Mouse (Mus musculus): ENCODE results near the gene Arhgap10.
"Not testable (repeated sequence)": the region's sequence is repeated elsewhere in the genome, so short reads cannot be mapped to it uniquely, and the experiment has no call there.

The Arhgap10 gene

DNA sequence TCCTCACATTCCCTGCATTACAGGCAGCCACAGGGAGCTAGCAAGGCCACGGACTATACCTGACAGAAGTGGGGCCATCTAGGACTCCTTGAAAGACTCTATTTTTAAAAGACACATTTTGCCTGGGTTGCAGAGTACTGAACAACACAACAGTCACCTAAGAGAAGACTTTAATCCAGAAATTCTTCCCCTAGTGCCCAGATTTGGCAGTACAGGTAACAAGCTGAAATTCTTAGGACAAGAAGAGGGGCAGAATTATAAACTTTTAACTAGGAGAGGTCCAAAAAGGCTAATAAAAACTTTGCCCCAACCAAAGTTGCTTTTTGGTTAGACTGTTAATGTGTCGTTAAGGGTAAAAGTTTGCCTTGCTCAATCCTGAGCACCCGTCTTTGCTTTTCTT is 174.4 kb downstream of the Arhgap10 start:
- no peak for DNase-seq (ENCODE audit: low spot score)

GRCm38 (mm10) chr8:77342144-77342543 is 175.6 kb downstream of the Arhgap10 start:
- no peak for DNase-seq (ENCODE audit: low spot score)

DNA sequence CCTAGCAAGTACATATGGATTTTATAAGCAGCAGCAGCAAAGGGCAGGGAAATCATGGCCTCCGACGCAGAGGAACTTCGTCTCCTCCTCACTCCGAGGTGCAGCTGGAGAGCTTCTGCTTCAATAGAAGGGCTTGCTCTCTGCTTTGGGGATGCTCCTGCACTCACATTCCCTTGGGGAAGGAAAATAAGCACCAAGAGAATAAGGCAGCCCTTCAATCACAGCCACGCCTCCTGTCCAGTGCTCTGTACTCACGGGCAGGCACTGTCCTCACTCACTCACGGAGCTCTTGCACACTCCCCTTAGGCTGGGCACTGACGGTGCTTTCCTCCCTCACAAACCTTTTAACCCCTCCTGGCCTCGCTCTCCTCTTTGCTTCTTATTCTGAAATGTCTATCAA is 176.4 kb downstream of the Arhgap10 start:
- DNase-seq (ENCODE audit: low spot score), result no peak

DNA sequence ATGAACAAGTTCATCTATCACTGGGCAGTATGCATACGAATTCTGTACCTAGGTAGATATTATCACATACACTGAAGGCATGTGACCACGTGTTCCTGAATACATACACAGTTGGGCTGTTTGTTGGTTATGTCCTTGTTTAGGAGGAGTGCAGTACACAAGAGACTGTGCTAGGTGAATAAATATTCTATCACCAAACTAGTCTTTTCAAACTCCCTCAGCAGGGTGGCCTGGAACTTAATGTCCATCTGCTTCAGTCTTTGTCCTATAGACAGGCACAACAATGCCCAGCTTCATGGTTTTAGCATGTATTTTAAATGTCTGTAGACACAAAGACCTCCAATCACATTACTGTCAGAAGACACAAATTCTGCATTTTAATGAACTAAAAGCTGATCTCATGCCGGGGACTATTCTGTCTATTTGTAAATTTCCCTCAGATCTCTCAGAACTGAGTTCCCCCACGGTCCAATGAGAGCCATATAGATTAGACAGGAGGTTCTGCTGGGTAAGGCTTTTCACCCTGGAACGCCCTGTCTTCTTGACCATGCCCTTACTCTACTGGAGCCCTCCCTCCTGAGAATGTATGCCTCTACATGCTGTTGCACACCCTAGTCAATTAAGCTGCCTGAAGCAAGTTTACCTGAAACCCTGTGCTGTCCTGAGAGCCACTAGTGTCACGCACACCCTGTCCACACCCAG is 177.6 kb downstream of the Arhgap10 start:
- DNase-seq (ENCODE audit: low spot score), result no peak

DNA sequence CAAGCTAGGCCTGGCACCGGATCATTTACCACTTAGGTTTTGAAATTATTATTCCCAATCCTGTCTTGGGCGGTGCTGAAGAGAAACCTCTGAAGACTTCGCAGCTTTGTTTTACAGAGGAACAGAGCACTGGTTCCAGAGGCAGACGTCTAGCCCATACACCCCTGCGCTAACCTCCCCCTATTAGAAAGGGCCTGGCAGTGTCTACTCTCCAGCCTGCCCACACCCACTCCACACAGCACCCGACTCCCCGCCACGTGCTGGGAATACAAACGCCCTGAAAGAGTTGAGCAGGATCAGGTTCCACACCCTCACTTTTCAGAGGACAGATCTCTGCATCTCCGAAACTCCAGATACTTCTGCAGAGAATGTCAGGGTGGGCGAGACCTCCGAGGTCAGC is 180.5 kb downstream of the Arhgap10 start:
- no peak for DNase-seq (ENCODE audit: low spot score)

GRCm38 (mm10) chr8:77331180-77331579 is 186.6 kb downstream of the Arhgap10 start:
- no peak for DNase-seq (ENCODE audit: low spot score)

DNA sequence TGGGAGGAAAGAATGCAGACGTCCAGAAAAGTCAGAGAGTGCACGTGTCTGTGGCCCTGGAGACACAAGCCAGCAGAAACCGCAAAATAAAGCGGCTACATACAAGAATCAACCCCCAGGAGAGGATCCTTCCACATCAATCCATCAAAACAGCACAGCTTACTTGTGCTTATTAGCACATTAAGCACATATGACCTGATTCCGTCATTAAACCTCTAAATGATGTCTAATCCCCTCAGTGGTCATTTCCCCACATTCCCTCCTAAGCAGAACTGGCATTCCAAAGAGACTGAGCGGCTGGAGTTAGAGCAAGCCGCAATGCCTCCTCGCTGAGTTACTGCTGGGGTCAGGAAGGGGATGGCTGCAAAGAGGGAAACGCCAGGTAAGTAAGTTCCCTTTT is 187.4 kb downstream of the Arhgap10 start:
- peak; percentile 32 for DNase-seq (ENCODE audit: low spot score)

DNA sequence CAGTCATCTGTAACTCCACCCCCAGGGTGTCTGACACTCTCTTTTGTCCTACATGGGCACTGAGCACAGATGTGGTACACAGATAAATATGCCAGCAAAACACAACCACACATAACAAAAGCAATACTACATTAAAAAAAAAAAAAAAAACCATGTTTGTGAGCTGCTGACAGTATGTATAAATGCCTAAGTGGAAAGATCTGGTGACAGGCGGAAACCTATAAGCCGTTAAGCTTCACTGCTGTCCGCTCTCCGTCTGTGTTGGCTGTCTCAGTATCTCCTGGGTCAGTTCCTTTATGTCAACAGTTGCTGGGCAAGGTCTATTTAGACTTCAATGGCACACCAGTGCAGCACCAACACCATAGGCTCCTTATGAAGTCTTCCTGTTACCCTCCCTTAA is 188.0 kb downstream of the Arhgap10 start:
- DNase-seq (ENCODE audit: low spot score), result peak; percentile 26

GRCm38 (mm10) chr8:77328473-77328872 is 189.3 kb downstream of the Arhgap10 start:
- no peak for DNase-seq (ENCODE audit: low spot score)

GRCm38 (mm10) chr8:77327326-77327725 is 190.4 kb downstream of the Arhgap10 start:
- DNase-seq (ENCODE audit: low spot score), result no peak

- not testable (repeated sequence) for DNase-seq (ENCODE audit: low spot score)
Observed at GRCm38 (mm10) chr8:77322727-77323126, 195.0 kb downstream of the Arhgap10 start.

GRCm38 (mm10) chr8:77321901-77322300 is 195.9 kb downstream of the Arhgap10 start:
- DNase-seq (ENCODE audit: low spot score), result no peak

GRCm38 (mm10) chr8:77318590-77318989 is 199.2 kb downstream of the Arhgap10 start:
- no peak for DNase-seq (ENCODE audit: low spot score)

- no peak for DNase-seq (ENCODE audit: low spot score)
Observed at GRCm38 (mm10) chr8:77317771-77318170, 200.0 kb downstream of the Arhgap10 start.

- no peak for DNase-seq (ENCODE audit: low spot score)
Observed at GRCm38 (mm10) chr8:77313003-77313402, 204.8 kb downstream of the Arhgap10 start.

DNA sequence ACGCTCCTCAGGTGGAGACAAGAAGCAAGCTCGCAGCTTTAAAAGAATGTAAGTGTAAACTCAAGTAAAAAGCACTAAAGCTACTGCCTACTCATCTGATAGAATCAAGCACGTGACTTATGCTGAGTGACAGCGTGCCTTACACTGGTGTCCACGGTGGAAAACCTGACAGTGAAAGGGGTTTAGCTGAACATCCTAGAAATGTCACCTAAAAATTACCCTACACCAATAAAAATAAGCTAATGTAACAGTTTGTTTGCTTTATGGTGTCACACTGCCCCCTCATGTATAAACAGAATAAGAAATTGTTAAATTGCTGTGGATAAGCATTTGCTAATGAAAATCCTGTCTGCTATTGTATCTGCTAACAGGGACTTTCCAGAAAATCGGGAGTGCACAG is 206.0 kb downstream of the Arhgap10 start:
- no peak for DNase-seq (ENCODE audit: low spot score)

DNA sequence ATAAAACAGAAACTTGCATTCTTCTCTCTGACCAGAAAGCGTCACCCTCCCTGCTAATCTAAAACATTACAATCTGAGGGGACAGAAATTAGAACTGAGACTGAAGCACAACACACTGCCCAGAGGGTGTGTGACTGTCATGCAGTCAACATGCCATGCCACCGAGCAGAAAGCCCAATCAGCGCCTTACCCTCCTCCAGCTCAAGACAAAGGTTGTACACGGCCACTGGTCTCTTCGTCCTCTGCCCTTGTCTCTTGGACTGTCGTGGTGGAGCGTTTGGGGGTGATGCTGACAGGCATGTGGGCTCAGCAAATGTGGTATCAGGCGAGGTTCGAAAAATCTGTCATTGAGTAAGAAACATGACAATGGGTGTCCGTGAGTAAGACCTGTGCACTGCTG is 207.2 kb downstream of the Arhgap10 start:
- DNase-seq (ENCODE audit: low spot score), result no peak

DNA sequence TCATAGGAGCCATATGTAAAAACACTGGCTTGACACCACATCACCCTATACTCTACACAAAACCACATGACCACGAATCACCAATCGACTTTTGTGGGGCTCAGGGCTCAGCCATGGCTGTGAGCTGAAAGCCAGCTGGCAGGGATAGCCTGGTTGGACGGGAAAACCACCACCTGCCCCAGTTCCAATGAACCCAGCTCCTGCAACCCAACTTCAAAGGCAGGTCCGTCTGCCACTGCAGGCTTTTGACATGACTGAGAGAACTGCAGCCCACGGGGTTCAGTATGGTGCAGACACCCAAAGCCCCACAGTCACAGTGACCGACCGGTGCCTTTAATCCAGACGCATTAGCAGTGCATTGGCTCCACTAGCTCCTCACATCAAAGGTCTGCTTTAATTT is 207.7 kb downstream of the Arhgap10 start:
- no peak for DNase-seq (ENCODE audit: low spot score)

DNA sequence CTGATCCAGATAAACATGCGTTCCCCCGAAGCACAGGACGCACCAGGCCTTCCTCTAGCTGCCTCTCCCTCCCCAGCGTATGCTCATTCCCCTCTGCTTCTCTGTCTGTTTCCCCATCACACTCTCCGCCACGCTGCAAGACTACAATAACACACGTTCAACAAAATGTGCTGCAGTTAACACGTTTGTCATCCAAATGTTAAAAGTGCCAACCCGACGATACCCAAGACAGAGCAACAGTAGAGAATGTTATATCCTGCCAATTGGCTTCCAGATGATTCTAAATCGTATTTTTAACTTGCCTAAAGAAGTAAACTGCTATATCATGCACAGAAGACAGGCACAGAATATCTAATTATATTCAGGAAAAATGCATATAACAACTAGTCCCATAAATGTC is 223.2 kb downstream of the Arhgap10 start:
- DNase-seq (ENCODE audit: low spot score), result no peak

- no peak for DNase-seq (ENCODE audit: low spot score)
Observed at GRCm38 (mm10) chr8:77292649-77293048, 225.1 kb downstream of the Arhgap10 start.

DNA sequence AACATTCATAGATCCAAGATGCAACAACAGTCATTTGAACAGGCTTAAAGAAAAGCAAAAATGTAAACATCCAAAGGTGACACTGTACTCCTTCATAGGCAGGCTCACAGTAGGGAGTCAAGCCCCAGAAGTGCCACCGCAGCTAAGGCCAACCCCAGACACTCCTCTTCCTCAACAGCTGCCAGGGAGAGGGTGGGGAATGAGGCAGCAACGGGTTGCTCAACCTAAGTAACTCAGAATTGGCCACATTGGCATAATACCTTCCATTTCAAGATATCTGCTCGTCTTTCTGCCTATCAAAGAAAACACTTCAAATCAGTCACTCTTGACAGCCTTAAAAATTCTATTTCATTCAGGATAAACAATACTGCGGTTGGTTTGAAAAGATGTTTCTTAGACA is 225.6 kb downstream of the Arhgap10 start:
- DNase-seq (ENCODE audit: low spot score), result no peak

- DNase-seq (ENCODE audit: low spot score), result no peak
Observed at GRCm38 (mm10) chr8:77288492-77288891, 229.3 kb downstream of the Arhgap10 start.

- no peak for DNase-seq (ENCODE audit: low spot score)
Observed at GRCm38 (mm10) chr8:77288065-77288464, 229.7 kb downstream of the Arhgap10 start.

- no peak for DNase-seq (ENCODE audit: low spot score)
Observed at GRCm38 (mm10) chr8:77284473-77284872, 233.3 kb downstream of the Arhgap10 start.

Measured in yolk sac, embryonic 10.5 days (tissue).